Mouse (Mus musculus): ENCODE measurements around the gene Cacna1c.
A peak's percentile ranks its signal among the peaks of the same experiment; 100 is the strongest.
"Not testable (repeated sequence)": the region's sequence is repeated elsewhere in the genome, so short reads cannot be mapped to it uniquely, and the experiment has no call there.

Cacna1c gene

GRCm38 (mm10) chr6:118592662-118593376 is 603.4 kb downstream of the Cacna1c start:
- no peak for DNase-seq (ENCODE audit: low spot score)

GRCm38 (mm10) chr6:118578741-118579140 is 617.5 kb downstream of the Cacna1c start:
- not testable (repeated sequence) for DNase-seq (ENCODE audit: low spot score)

- DNase-seq (ENCODE audit: low spot score), result no peak
These were observed 621.9 kb downstream of the Cacna1c start for GRCm38 (mm10) chr6:118574351-118574750.

- DNase-seq (ENCODE audit: low spot score), result no peak
These were observed 628.4 kb downstream of the Cacna1c start for GRCm38 (mm10) chr6:118567816-118568215.

GRCm38 (mm10) chr6:118561745-118562609 is 634.2 kb downstream of the Cacna1c start, which contains the start of gene Ankrd26:
Ankrd26 (minus strand) TSS chr6:118562226.
- DNase-seq (ENCODE audit: low spot score), result peak; percentile 81

GRCm38 (mm10) chr6:118561225-118561624 is 635.0 kb downstream of the Cacna1c start:
- no peak for DNase-seq (ENCODE audit: low spot score)

GRCm38 (mm10) chr6:118538627-118539026 is 657.6 kb downstream of the Cacna1c start:
- DNase-seq (ENCODE audit: low spot score), result no peak

Data from left cerebral cortex, adult 11 months (tissue).